Mouse (Mus musculus) neutrophil, adult 5-6 weeks (primary cell): Measurements from ENCODE around the gene Ccdc187. TPM values are rescaled to one million over a fixed set of nuclear protein-coding genes. Genes with fewer than 3 reads are reported as not detected.
A peak's percentile ranks its signal among the peaks of the same experiment; 100 is the strongest.

Experiments
- ATAC-seq: fragments of 151-379, 151-347 bp; 2 replicates; pipeline ENCODE4 v1.8.0; 2017; ENCODE audit warnings: mild to moderate bottlenecking, moderate TSS enrichment; ENCODE audit not compliant: insufficient number of reproducible peaks, poor library complexity, low FRiP score, severe bottlenecking; ENCODE audit errors: extremely low read depth
- total RNA-seq: library from RNA; stranded (forward); fragments of 200-1000 nt; gene quantifications from 2 replicates; pipeline ENCODE4 v1.2.3, GENCODE M21; 2017

Gene Ccdc187
- total RNA-seq, 1 experiment from 2014 or later, result 0.12 TPM

DNA sequence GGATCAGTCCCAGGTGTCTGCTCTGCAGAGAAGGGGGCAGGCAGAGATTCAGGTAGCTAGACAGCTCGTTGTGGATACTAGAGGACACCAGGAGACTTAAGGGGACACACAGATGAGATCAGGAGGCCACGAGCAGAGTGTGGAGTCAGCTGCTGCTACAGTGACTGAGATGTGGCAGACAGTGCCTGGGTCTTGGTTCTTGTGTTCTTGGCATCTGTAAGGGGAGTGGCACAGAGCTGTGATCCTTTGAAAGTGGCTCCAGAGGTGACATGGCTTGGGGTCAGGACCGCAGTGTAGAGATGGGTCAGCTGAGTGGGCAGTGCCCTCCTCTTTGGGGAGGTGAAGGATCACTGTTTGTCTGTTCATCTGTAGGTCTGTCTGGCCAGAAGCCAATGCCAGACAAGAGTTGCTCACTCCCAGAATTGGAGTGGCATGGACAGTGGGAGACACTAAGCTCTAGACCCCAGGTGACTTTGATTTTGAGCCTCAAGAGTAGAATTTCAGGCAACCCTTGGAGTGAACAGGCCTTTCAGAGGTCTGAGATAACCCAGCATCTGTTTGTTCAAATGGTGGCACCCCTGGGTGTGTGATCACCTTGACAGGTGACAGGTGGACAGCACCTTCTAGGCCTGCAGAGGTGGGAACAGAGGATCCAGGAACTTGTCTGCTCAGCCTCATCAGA lies 23.8 kb upstream of the Ccdc187 start:
- no peak for ATAC-seq

DNA sequence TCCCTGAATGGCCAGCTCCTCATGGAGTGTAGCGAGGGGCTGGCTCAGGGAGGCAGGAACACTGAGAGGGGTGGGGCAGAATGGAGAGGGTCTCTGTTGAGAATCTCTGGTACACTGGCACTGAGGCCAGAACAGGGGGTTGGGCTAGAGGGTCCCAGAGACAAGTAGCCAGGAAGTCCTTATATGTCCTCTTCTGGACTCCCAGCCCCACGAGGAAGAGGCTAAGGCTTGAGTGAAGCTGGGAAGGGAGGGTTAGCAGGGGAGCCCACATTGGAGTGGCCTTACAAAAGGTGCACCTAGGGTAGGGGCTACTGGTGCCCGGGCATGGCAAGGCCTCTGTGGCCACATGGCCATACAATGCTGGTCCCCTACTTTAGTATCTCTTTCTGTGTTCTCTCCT lies 23.0 kb upstream of the Ccdc187 start:
- no peak for ATAC-seq

DNA sequence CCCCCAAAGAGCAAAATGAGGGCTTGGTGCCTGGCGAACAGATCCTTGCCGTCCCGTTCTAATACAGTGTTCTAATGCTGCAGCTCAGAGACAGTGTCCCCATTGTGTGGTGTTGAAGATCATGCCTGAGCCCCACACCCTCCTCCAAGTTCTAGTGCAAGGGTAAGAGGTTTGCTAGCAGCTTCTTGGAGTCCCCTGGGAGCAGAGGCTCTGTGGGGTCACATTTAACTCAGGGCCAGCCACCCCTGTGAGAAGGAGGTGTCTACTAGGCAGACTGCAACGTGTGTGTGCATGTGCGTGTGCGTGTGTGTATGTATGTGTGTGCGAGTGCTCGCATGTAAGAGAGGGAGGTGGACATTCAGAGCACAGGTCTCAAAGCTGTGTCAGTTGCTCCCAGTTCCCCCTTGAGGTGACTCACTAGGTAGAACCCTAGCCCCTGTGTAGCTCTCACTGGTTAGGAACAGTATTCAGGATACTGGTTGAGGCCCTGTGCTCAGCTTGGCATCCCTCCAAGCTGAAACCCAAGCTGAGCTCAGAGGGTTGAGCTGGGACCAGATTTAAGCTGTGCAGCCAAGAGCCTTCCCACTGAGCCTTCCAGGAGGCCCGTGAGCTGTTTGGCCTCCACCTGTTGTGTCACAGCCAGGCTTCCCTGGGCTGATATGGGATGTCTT lies 22.4 kb upstream of the Ccdc187 start:
- ATAC-seq, result no peak

DNA sequence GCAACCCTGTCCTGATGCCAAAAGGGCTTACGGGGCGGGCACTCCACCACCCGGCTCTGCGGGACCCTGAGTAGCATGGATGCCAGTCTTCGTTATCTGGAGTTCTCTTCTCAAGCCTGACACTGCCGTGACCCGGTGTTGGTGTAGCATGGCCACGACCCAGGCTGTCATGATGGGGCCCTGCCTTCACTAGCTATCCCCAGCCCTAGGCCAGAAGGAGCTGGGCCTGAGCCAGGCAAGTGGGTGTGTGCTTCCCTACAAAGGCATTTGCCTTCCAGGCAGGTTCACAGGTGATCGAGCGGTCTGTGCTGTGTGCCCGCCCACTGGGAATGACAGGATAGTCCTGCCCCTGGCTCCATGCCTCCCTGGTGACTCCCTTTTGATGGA lies 21.6 kb upstream of the Ccdc187 start:
- ATAC-seq, result no peak

DNA sequence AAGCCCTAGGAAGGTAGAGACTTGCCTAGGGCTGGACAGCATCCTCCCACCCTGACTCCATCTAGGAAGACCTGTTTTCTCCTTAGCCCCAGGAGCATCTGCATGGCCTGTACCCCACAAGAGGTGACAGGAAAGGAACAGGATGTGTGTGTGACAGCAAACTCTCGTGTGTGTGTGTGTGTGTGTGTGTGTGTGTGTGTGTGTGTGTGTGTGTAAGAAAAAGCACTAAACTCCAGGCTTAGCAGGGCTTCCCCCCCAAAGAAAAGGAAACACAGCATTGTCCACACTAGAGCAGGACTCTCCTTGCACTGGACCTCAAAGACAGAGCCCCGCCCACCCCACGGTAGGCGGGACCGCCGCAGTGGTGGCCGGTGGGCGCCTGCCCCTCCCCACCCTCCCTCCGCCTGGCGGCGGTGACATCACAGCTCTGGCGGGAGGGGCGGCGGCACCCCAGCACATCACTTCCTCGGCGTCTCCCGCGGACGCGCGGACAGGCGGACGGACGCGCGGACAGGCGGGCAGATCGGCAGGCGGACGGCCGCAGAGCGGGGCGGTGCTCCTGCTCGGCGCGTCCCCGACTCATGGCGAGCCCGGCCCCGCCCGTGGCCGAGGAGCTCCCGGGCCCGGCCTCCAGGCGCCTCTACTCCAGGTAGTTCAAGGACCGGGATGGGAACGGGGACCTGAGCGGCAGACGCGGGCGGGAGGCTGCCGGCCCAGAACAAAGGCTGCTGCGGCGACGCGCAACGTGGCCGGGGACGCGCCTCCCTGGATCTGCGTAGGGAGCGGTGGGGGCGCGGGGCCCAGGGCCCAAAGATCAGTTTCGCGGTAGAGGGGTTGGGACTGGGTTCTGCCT lies 20.9 kb upstream of the Ccdc187 start, which contains the start of gene Gpsm1:
Gpsm1 (plus strand) TSS at position 444 of the 853 bp plus-strand sequence.
- ATAC-seq, result peak; percentile 47

DNA sequence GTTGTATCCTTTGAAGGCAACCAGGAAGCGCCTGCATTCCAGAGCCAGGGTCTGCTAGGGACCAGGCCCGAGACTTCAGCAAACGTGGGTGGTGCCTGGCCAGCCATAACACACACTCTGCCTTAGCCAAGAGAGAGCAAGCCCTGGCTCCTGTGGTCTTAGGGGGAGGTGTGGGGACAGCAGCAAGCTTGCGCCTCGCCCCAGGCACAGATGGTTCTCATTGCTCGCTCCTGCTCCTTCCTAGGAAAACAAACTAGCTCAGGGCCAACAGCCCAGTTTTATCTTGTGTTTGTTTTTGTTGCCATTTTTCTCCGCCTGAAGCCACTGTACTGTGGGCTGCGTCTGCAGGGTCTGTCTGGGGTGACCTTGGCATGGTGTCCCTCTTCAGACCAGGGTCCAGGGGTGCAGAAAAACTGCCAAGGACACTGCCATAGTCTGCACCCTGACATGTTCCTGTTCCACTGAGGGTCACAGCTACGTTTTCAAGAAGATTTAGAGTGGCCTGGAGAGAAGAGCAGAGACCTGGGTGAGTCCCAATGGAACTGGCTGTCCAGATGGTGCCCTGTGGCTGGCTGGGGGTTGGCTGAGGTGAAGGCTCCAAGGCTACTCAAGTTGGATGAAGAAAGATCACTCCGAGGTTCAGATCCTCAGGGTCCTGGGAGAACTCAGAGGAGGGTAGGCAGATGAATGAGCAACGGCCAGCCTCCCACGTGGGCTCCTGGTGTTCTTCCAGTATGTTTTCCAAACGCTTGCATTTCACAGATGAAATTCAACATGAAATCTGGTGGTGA lies 20.1 kb upstream of the Ccdc187 start:
- no peak for ATAC-seq

DNA sequence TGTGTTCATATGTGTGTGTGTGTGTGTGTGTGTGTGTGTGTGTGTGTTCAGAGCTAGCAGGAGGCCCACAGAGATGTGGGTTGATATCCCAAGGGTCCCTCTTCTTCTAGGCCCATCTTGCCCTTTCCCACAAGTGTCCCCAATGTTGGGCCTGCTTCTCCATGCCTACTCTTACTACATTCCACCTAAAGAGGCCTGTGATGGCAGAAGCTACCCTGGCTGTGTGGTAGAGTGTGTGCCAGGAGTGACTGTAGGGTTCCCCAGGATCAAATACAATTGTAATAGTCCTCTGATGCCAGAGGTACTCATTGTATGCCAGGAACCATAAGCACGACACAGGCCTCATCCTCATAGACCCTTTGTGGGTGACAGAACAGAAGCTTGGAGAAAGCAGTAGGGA lies 19.0 kb upstream of the Ccdc187 start:
- no peak for ATAC-seq

DNA sequence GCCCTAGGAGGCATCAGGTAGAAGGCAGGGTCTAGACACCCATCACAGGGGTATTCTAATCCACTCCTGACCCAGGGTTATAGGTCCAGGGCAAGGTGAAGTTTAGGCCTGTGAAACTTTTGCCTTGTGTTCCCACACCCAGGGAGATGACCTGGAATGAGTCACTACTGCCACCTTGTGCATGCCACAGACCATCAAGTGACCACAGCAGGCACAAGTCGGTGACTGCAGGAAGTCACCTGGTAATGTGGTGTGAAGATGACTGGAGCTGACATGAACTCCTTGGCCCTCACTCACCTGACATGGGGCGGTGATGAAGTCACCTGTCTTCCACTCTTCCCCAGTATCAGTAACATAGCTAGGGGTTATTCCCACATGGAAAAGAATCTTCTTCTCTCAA lies 18.5 kb upstream of the Ccdc187 start:
- no peak for ATAC-seq

DNA sequence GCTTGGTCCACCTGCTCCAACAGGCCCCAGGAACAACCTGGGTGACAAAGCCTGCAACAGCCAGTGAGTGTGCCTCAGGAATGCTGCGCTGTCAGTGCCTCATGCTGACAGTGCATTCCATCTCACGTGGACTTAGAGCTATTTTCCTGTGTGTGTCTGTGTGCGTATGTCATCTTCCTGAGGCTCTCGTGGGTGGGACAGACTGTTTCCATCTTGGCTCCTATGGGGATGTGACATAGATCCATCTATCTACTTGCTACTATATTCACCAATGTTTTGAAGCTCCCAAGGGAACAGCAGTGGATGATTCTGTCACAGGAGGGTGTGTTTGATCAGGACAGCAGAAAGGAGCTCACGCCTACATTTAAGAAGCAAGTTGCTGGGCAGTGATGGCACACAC lies 17.6 kb upstream of the Ccdc187 start:
- no peak for ATAC-seq

DNA sequence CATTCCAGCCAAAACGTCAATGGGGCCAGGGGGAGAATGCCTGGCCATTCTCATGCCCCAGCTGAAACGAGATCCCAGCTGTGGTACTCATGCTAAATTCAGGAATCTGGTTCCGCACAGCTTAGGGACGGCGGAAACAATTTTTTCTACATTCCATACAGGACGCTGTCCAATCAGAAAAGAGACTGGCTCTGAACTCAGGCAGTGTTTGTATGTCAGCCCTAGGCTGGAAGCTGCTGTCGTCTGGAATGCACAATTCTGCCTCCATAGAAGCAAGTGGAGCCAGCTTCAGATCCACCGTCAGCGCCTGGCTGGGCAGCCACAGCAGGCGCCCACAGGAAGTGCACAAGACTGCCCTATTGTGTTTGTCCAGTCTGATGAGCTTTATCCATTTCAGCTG lies 15.4 kb upstream of the Ccdc187 start:
- ATAC-seq, result no peak

DNA sequence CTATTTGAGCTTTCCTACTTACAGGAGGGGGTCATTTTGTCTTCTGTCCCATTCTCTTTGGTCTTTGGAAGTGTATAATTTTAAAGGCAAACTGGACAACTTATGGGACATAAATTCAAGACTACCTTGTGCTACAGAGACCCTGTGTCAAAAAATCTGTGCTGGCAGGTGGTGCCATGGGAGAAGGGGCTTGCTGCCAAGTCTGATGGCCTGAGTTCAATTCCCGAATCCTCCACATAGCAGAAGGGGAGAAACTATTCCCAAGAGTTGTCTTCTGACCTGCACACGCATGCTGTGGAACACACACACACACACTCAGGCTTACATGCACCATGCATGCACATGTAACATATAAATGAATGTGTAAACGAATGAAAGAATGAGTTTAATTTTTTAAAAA lies 12.3 kb upstream of the Ccdc187 start:
- no peak for ATAC-seq

DNA sequence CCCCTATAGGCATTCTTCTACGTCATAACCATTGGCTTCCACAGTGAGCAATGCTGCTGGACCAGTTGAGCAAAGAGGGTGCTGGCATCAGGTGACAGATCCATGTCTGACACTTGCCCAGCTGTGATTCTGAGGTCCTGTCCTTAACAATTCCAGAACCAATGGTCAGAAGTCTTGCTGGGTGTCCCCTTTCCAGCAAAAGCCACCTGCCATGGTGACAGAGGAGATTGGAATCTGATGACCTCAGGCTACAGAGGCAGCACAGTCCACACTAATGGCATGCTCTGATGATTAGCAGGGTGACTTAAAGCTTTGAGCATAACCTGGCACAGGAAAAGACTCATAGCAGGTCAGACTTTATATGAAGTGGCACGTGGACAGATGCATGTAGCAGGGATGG lies 11.2 kb upstream of the Ccdc187 start:
- no peak for ATAC-seq

DNA sequence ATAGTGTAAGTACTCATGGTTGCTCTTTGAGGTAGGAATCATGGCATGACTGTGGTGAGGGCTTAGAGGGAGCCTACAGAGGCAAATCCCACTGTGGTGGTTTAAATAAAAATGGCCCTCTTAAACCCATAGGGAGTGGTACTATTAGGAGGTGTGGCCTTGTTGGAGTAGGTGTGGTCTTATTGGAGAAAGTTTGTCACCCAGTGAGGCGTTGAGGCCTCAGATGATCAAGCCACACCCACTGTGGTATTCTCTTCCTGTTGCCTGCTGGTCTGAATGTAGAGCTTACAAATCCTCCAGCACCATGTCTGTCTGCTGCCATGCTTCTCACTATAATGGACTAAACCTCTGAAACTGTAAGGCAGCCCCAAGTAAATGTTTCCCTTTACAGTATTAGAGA lies 10.4 kb upstream of the Ccdc187 start:
- no peak for ATAC-seq

DNA sequence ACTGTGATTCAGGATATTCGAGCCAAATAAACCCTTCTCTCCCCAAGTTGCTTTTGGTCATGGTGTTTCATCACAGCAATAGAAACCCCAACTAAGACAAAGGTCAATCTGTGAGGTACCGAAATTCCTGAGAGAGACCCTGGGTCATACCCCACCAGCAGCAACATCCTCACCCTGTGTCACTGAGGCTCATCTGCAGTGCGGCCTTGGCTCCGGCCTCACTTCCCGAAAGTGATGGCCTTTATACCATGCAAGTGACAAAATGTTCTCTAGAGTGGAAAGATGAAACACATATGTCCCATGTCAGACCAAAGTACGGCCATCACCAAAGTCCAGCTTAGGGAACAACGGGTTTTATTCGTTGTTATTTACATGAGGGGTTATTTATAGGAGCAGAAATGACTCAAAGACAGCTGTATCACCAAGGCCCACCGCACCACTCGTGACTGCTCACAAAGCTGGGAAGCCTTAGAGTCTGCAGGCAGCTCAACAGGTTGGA lies 7.7 kb upstream of the Ccdc187 start:
- ATAC-seq, result no peak

DNA sequence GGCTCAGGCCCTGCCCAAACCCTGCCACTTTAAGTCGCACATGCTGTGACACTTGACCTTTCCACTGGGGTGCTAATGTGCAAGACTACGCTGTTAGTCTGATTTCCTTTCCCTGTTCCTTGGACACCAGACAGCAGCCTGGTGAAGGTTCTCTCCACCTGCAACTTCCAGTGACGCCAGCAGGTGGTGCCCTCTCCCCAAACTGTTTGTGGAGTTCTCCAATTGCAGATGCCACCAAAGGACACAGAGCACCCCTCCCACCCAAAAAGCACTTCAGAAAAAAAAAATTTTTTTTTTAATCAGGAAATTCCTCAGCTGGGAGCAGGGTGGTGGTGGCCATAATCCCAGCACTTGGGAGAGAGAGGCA lies 6.4 kb upstream of the Ccdc187 start:
- ATAC-seq, result peak; percentile 57

DNA sequence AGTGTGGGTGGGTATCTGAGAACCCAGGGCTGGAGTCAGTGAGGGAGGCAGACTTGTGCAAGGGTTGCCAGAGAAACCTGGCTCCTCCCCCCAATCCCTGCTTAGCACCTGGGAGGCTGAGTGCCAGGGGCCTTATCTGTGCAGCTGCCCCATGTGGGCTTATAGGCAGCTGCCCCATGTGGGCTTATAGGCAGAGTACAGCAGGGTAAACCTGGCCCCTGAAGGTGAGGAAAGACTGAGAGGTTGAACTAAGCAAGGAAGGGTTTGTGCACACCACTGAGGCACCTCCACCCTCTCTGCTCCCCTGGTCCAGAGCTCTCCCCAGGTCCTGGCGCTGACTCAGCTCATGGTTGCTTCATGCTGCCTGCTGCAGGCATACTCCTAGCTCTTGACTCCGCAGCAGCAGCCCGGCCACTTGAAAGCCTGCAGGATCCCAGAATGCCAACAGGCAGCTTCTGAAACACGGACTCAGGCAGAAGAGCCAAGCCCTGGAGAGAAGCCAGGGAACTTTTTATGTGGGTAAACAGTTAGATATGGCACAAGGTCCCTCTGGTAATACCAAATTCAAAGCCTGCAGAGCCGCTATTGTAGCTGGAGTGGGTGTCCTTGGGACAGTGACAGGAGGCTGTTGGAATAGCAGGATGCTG lies 5.9 kb upstream of the Ccdc187 start:
- no peak for ATAC-seq

DNA sequence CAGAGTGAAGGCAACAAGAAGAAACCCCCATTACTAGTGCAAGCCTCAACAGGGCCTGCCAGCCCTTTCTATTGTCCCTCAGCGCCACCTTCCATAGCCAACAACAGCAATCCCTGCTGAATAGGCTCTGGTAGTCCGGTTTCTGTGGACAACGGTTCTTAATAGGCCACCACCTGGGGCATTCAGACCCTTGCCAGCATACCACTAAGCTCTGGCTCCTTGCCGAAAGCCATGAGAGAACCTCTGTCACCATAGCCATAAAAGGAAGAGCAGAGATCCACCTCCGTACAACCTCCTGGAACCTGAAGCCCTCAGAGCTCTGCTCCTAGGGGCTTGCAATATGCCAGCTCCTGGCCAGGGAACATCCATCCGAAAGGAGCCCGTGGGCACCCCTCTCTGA lies 5.0 kb upstream of the Ccdc187 start:
- no peak for ATAC-seq

DNA sequence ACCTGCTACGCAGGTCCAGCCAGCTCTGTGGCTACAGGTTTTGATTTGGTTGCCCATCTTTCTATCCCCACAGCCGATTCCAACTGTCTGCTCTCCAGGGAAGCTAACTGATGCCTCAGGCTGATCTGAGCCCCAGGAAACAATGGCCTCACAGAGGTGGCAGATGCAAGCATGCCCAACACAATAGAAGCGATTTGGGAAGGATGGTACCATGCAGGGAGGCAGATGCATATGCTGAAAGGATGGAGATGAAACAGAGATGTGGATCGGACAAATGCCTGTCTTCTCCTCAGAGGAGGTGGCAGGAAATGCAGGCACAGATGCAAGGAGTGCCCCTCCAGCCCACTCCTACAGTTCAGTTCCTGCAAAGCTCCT lies 4.5 kb upstream of the Ccdc187 start:
- ATAC-seq, result no peak
